Mouse (Mus musculus) central nervous system, embryonic 18 days (tissue): ENCODE results near the gene Nat10. TPM values are rescaled to one million over a fixed set of nuclear protein-coding genes. Genes with fewer than 3 reads are reported as not detected.

Experiments used
- polyA plus RNA-seq: library from polyadenylated mRNA; depleted of rRNA; stranded (reverse); fragments of >200 nt; gene quantifications from 2 replicates; pipeline ENCODE4 v1.2.3, GENCODE M21; 2012; rRNA removed

Gene Nat10
- polyA plus RNA-seq: 49.2 and 60.5 TPM in 2 replicates

DNA sequence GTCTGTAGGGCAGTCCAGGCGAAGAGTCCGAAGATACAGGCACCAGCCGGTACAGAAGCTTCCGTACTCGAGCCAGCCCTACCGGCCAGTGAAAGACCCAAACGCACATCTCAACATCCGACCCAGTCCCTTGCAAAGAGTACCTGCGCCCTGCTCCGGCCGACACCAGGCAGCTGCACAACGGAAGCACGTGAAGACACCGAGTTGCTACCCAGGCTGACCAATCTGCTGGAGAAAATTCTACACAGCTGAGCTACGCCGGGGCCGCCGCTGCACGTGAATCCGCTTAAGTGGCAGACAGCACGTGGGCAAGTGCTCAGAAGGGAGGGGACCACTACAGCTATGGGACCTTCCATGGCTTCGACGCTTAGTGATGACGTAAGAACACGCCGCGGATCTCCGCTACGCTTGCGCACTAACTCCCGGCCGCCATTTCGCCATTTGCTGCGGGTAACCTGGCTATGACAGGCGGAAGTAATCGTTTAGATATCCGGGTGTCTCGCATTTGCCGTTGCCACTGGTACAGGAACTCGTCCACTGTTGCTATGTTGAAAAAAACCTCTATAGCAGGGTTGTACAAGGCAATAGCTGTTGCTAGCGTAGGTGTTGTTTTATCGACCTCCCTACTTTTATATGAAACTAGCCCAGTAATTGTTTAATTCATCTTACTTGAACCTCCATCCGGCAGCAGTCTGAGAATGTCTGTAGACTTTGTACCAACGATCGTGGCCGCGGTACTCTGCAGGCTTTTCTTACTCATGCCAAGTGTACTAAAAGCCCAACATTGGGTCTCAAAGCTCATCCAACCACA is at the start of gene Nat10:
Gene Nat10 (minus strand): TSS at position 365 of the 811 bp plus-strand sequence.

DNA sequence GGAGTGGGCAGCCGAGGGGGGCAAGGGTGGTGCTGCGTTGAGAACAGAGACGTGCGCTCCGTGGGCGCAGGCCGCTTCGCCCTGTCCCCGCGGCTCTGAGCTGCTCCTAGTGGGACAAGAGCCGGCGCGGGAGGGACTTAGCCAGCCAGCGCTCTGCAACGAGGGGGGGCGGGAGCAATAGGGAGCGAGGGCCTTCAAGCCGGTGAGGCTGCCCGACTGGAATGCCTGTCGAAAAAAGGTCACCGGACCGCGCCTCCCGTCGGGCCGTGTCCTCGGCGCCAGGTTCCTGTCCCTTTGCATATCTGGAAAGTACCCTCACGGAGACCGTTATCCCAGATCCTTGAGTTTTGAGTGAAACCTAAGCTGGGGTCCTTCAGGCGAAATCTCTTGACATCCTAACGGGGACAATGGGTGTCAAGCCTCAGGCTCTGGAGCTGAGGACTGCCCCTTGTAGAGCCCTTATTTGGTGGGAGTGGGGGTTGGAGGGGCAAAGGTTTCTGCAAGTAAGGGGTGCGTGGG is 36.5 kb upstream of the Nat10 start, which contains the start of gene Caprin1:
Gene Caprin1 (minus strand): TSS at position 159 of the 519 bp plus-strand sequence.

Other genes with a start within 250 kb of the Nat10 start
- gene Abtb2, start 195.0 kb downstream of the Nat10 start, polyA plus RNA-seq: 9.2 and 10.1 TPM in 2 replicates
- gene Caprin1, start 36.4 kb upstream of the Nat10 start, polyA plus RNA-seq: 300 and 301 TPM in 2 replicates
- 28.2 and 29.6 TPM in 2 replicates for gene Lmo2, start 196.7 kb upstream of the Nat10 start, polyA plus RNA-seq